Mouse (Mus musculus): ENCODE measurements around the gene Fam114a1. TPM values are rescaled to one million over a fixed set of nuclear protein-coding genes. Genes with fewer than 3 reads are reported as not detected.

Gene Fam114a1
- polyA plus RNA-seq, 1 experiment from 2014 or later = 20.8 TPM

DNA sequence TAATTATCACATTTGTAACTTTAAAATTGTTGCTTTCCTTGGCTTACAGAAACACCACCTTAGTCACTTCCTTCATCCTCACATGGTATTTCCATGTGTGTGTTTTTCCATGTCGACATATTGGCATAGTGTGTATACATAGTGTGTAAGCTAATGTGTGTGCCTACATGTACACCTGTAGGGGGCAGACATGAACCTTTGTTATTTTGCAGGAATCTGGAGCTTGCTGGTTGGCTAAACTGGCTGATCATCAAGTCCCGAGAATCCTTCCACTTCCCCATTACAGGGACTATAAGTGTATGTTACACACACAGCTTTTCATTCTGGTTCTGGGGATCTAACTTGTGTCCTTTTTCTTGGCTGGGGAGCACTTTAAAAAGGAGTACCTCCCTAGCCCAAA, 106.2 kb downstream of the Fam114a1 start:
- ATAC-seq (ENCODE audit: insufficient number of reproducible peaks, low FRiP score, low TSS enrichment, low read depth) (no peak), DNase-seq (ENCODE audit: low spot score) (no peak)
- Histone ChIP-seq H3K27me3 (ENCODE audit: control insufficient read depth, insufficient read depth, low read length) (no peaks in the 10 kb centered on the region), H3K9me3 (ENCODE audit: control insufficient read depth, low read length) (no peaks in the 10 kb centered on the region), H3K4me2 (ENCODE audit: low read depth, severe bottlenecking) (no peak overlapping the region), H3K27ac (replicated peaks; ENCODE audit: low read depth, low read length) (no peak overlapping the region), H3K9ac (ENCODE audit: low read length) (no peak overlapping the region), H3K4me1 (ENCODE audit: control insufficient read depth, insufficient read depth, low read length) (0 out of 2 replicates have a peak, but pooled peaks cover 2% of the 10 kb centered on the region), H3K36me3 (ENCODE audit: control insufficient read depth, insufficient read depth, low read length) (no peaks in the 10 kb centered on the region), H3K4me3 (ENCODE audit: low read depth, low read length) (no peak overlapping the region)
- 79% methylated on average over 2 of the region's 2 CpGs for WGBS

DNA sequence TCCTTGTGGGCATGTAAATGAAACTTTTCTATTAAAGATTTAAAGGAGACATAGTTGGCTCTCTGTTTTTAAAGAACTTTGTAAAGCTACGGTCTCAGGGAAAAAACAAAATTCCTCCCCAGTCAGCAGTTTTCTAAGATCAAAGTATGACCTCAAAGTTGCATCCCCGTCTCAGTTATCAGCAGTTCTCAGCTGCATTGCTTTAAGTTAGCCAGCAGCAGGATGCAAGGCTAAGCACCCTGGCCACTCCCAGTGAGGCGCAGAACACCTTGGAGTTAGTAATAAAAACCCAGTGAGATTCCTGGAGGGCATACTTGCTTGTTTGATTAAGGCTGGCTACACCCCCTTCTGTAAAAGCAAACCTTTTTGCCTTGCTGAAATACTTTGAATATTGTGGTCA, 106.9 kb downstream of the Fam114a1 start:
- Histone ChIP-seq H3K4me1 (ENCODE audit: control insufficient read depth, insufficient read depth, low read length) (0 out of 2 replicates have a peak, but pooled peaks cover 2% of the 10 kb centered on the region), H3K27ac (replicated peaks; ENCODE audit: low read depth, low read length) (no peak overlapping the region), H3K27me3 (ENCODE audit: control insufficient read depth, insufficient read depth, low read length) (no peaks in the 10 kb centered on the region), H3K9me3 (ENCODE audit: control insufficient read depth, low read length) (no peaks in the 10 kb centered on the region), H3K9ac (ENCODE audit: low read length) (no peak overlapping the region), H3K4me2 (ENCODE audit: low read depth, severe bottlenecking) (no peak overlapping the region), H3K4me3 (ENCODE audit: low read depth, low read length) (no peak overlapping the region), H3K36me3 (ENCODE audit: control insufficient read depth, insufficient read depth, low read length) (no peaks in the 10 kb centered on the region)
- no peak for DNase-seq (ENCODE audit: low spot score)
- ATAC-seq (ENCODE audit: insufficient number of reproducible peaks, low FRiP score, low TSS enrichment, low read depth) = no peak
- 19% methylated on average over 3 of the region's 3 CpGs for WGBS

DNA sequence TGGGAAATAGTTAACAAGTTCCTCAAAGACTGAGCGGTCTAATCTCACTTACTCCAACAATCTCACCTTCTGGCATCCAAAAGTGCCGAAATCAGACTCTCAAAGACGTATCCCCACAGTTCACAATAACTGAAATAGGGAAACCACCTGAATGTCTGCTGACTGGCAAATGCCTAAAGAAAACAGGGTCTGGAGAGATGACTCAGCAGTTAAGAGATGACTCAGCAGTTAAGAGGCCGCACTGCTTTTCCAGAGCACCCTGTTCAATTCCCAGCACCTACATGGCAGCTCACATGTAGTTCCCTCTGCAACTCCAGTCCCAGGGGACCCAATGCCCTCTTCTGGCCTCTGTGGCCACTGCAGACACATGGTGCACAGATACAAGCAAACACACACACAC, 108.2 kb downstream of the Fam114a1 start:
- 0 out of 2 replicates have a peak, but pooled peaks cover 2% of the 10 kb centered on the region for H3K4me1 ChIP-seq (ENCODE audit: control insufficient read depth, insufficient read depth, low read length)
- H3K27me3 ChIP-seq (ENCODE audit: control insufficient read depth, insufficient read depth, low read length) = no peaks in the 10 kb centered on the region
- H3K4me3 ChIP-seq (ENCODE audit: low read depth, low read length) = no peak overlapping the region
- H3K27ac ChIP-seq (replicated peaks; ENCODE audit: low read depth, low read length) = no peak overlapping the region
- H3K36me3 ChIP-seq (ENCODE audit: control insufficient read depth, insufficient read depth, low read length) = no peaks in the 10 kb centered on the region
- no peak overlapping the region for H3K9ac ChIP-seq (ENCODE audit: low read length)
- no peak overlapping the region for H3K4me2 ChIP-seq (ENCODE audit: low read depth, severe bottlenecking)
- DNase-seq (ENCODE audit: low spot score) = no peak
- 94% methylated on average over 4 of the region's 4 CpGs for WGBS
- H3K9me3 ChIP-seq (ENCODE audit: control insufficient read depth, low read length) = no peaks in the 10 kb centered on the region
- no peak for ATAC-seq (ENCODE audit: insufficient number of reproducible peaks, low FRiP score, low TSS enrichment, low read depth)

DNA sequence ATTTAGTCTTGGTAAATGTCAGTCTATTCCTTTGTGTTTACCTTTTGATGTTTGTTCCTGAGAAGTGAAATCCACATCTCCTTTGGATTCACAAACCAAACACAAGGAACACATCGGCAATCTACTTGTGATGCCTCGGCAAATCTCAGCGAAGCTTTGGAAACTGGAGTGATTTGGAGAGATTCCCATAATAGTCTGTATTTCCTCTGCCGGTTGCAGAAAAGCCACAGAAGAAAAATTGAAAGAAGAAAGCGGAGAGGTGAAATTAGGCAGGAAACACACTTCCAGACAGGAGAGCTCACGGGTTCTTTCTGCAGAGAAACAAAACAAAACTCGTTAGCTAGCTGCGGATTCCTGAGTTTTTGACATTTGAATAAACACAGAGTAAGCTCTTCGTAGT, 110.0 kb downstream of the Fam114a1 start:
- H3K4me1 ChIP-seq (ENCODE audit: control insufficient read depth, insufficient read depth, low read length) = no peaks in the 10 kb centered on the region
- WGBS = 77% methylated on average over 9 of the region's 9 CpGs
- H3K9me3 ChIP-seq (ENCODE audit: control insufficient read depth, low read length) = no peaks in the 10 kb centered on the region
- no peak overlapping the region for H3K4me2 ChIP-seq (ENCODE audit: low read depth, severe bottlenecking)
- H3K27me3 ChIP-seq (ENCODE audit: control insufficient read depth, insufficient read depth, low read length) = no peaks in the 10 kb centered on the region
- DNase-seq (ENCODE audit: low spot score) = no peak
- no peak overlapping the region for H3K4me3 ChIP-seq (ENCODE audit: low read depth, low read length)
- no peak overlapping the region for H3K9ac ChIP-seq (ENCODE audit: low read length)
- no peaks in the 10 kb centered on the region for H3K36me3 ChIP-seq (ENCODE audit: control insufficient read depth, insufficient read depth, low read length)
- H3K27ac ChIP-seq (replicated peaks; ENCODE audit: low read depth, low read length) = no peak overlapping the region
- no peak for ATAC-seq (ENCODE audit: insufficient number of reproducible peaks, low FRiP score, low TSS enrichment, low read depth)

DNA sequence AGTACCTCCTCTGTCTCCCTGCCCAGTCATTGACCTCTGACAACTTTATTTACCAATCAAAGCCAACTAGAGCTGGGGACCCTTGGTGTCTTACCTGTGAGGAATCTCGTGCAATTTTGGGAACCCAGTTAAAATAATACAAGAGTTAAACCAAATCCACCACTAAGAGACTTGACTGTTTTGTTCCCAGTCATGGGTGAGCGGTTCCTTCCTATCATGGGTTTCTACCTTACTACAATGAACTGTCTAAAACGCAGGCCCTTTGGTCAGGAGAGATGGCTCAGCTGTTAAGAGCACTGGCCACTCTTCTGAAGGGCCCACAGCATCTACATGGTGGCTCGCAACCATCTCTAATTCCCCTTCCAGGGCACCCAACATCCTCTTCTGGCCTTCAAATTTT, 112.0 kb downstream of the Fam114a1 start:
- Histone ChIP-seq H3K4me1 (ENCODE audit: control insufficient read depth, insufficient read depth, low read length) (no peaks in the 10 kb centered on the region), H3K27ac (replicated peaks; ENCODE audit: low read depth, low read length) (no peak overlapping the region), H3K9me3 (ENCODE audit: control insufficient read depth, low read length) (no peaks in the 10 kb centered on the region), H3K9ac (ENCODE audit: low read length) (no peak overlapping the region), H3K4me3 (ENCODE audit: low read depth, low read length) (no peak overlapping the region), H3K36me3 (ENCODE audit: control insufficient read depth, insufficient read depth, low read length) (no peaks in the 10 kb centered on the region), H3K4me2 (ENCODE audit: low read depth, severe bottlenecking) (no peak overlapping the region), H3K27me3 (ENCODE audit: control insufficient read depth, insufficient read depth, low read length) (no peaks in the 10 kb centered on the region)
- no peak for ATAC-seq (ENCODE audit: insufficient number of reproducible peaks, low FRiP score, low TSS enrichment, low read depth)
- no peak for DNase-seq (ENCODE audit: low spot score)
- 85% methylated on average over 4 of the region's 4 CpGs for WGBS

DNA sequence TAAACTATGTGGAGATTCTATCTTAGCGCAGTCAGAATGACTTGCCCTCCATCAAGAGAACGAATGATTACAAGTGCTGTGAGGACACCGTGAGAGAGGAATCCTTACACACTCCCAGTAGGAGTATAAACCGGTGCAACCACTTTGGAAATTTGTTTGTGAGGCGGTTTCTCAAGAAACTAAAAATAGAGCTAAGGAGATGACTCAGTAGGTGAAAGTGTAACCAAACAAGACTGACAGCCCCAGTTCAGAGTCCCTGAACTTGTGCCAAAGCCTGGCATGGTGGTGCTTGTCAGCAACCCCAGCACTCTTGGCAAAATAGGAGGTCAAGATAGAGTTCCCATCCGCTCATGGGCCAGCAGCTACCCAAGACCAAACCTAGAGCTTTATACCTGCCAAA, 116.7 kb downstream of the Fam114a1 start:
- Histone ChIP-seq H3K4me1 (ENCODE audit: control insufficient read depth, insufficient read depth, low read length) (no peaks in the 10 kb centered on the region), H3K27me3 (ENCODE audit: control insufficient read depth, insufficient read depth, low read length) (no peaks in the 10 kb centered on the region), H3K4me2 (ENCODE audit: low read depth, severe bottlenecking) (no peak overlapping the region), H3K27ac (replicated peaks; ENCODE audit: low read depth, low read length) (no peak overlapping the region), H3K4me3 (ENCODE audit: low read depth, low read length) (no peak overlapping the region), H3K9ac (ENCODE audit: low read length) (no peak overlapping the region), H3K9me3 (ENCODE audit: control insufficient read depth, low read length) (no peaks in the 10 kb centered on the region), H3K36me3 (ENCODE audit: control insufficient read depth, insufficient read depth, low read length) (no peaks in the 10 kb centered on the region)
- WGBS = 90% methylated on average over 6 of the region's 6 CpGs
- no peak for DNase-seq (ENCODE audit: low spot score)
- ATAC-seq (ENCODE audit: insufficient number of reproducible peaks, low FRiP score, low TSS enrichment, low read depth) = no peak

DNA sequence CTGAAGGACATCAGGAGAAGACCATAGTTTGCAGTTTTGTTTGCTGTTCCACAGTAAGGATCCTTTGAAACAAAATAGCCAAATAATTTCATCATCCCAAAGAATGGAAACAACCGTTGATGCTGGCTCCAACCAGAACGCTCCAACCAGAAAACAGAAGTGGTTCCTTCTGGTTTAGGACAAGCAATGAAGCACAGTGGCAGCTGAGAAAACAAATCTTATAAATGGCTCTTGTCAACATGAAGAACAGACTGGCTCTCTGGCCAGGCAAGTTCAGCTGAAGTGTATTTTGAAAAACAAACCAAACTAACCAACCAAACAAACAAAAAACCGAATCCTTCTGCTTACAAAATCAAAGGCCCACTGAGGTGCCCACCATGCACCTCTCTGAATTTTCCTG, 119.8 kb downstream of the Fam114a1 start:
- H3K4me3 ChIP-seq (ENCODE audit: low read depth, low read length) = no peak overlapping the region
- H3K27ac ChIP-seq (replicated peaks; ENCODE audit: low read depth, low read length) = no peak overlapping the region
- no peaks in the 10 kb centered on the region for H3K27me3 ChIP-seq (ENCODE audit: control insufficient read depth, insufficient read depth, low read length)
- no peak for DNase-seq (ENCODE audit: low spot score)
- H3K4me1 ChIP-seq (ENCODE audit: control insufficient read depth, insufficient read depth, low read length) = peaks cover 9% of the 10 kb centered on the region
- H3K9ac ChIP-seq (ENCODE audit: low read length) = no peak overlapping the region
- WGBS = 67% methylated on average over 3 of the region's 3 CpGs
- H3K36me3 ChIP-seq (ENCODE audit: control insufficient read depth, insufficient read depth, low read length) = no peaks in the 10 kb centered on the region
- no peak for ATAC-seq (ENCODE audit: insufficient number of reproducible peaks, low FRiP score, low TSS enrichment, low read depth)
- no peak overlapping the region for H3K4me2 ChIP-seq (ENCODE audit: low read depth, severe bottlenecking)
- no peaks in the 10 kb centered on the region for H3K9me3 ChIP-seq (ENCODE audit: control insufficient read depth, low read length)

DNA sequence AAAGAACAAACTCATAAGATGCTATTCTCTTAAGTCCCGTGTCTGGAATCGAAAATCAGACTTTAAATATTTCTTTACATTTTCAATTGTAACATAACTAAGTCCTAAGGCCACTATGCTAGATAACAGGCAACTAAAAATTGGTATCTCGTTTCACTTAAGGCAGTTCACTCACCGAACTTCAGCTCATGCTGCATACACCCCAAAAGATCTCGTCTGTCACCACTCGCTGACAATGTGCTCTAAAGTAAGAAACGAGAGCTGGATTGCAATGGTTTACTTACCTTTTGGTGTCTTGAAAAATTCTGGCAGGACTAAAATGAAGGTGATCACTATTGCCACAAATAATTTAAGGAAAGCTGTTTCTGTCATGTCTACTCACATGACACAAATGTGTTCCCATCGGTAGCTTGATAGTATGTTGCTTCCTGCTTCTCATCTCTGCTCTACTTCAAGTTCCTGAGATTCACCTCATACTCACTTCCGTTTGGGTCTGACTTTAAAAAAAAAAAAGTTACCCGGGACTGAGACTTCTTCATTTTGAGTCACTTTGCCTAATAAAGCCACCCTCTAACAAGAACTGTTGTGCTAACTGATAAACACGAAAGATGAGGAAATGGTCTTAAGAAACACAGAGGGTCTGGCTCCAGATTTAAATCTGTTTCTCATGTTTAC, 121.5 kb downstream of the Fam114a1 start:
- Histone ChIP-seq H3K9ac (ENCODE audit: low read length) (no peak overlapping the region), H3K4me1 (ENCODE audit: control insufficient read depth, insufficient read depth, low read length) (peaks cover 9% of the 10 kb centered on the region), H3K27me3 (ENCODE audit: control insufficient read depth, insufficient read depth, low read length) (no peaks in the 10 kb centered on the region), H3K36me3 (ENCODE audit: control insufficient read depth, insufficient read depth, low read length) (no peaks in the 10 kb centered on the region), H3K4me3 (ENCODE audit: low read depth, low read length) (no peak overlapping the region), H3K27ac (replicated peaks; ENCODE audit: low read depth, low read length) (no peak overlapping the region), H3K9me3 (ENCODE audit: control insufficient read depth, low read length) (no peaks in the 10 kb centered on the region), H3K4me2 (ENCODE audit: low read depth, severe bottlenecking) (no peak overlapping the region)
- WGBS = 70% methylated on average over 11 of the region's 11 CpGs
- no peak for DNase-seq (ENCODE audit: low spot score)
- ATAC-seq (ENCODE audit: insufficient number of reproducible peaks, low FRiP score, low TSS enrichment, low read depth) = no peak

Measured in limb, embryonic 11.5 days (tissue).